Mouse (Mus musculus) limb, embryonic 11.5 days (tissue): ENCODE data around the gene Prkag1. TPM values are rescaled to one million over a fixed set of nuclear protein-coding genes. Genes with fewer than 3 reads are reported as not detected.

Experiments used
- ATAC-seq: fragments of 200-750 bp; cut with Nextera tagmentation; 2 replicates; pipeline ENCODE4 v1.8.0; 2017; ENCODE audit warnings: low read depth; ENCODE audit not compliant: insufficient number of reproducible peaks, low FRiP score, low TSS enrichment
- DNase-seq: peaks from one replicate; pipeline ENCODE4 v3.0.0-alpha.2; 2015; ENCODE audit warnings: low spot score
- H3K27ac ChIP-seq: fragments of 300-500 bp; sonication (generic); replicated peaks from 2 replicates; pipeline ENCODE4 v1.5.1; 2014; ENCODE audit warnings: low read depth, mild to moderate bottlenecking, low read length
- H3K27me3 ChIP-seq: fragments of 300-500 bp; sonication (generic); 2 replicates; pipeline ENCODE4 v1.6.1; 2014; ENCODE audit warnings: mild to moderate bottlenecking, low read length, mixed read lengths; ENCODE audit not compliant: control insufficient read depth, insufficient read depth
- H3K36me3 ChIP-seq: fragments of 300-500 bp; sonication (generic); 2 replicates; pipeline ENCODE4 v1.6.1; 2014; ENCODE audit warnings: mild to moderate bottlenecking, low read length, moderate library complexity, mixed read lengths; ENCODE audit not compliant: control insufficient read depth, insufficient read depth
- H3K4me1 ChIP-seq: fragments of 300-500 bp; sonication (generic); 2 replicates; pipeline ENCODE4 v1.6.1; 2014; ENCODE audit warnings: low read length, mixed read lengths; ENCODE audit not compliant: control insufficient read depth, insufficient read depth
- H3K4me2 ChIP-seq: fragments of 300-500 bp; sonication (generic); 2 replicates; pipeline ENCODE4 v1.6.1; 2014; ENCODE audit warnings: low read depth, mild to moderate bottlenecking, moderate library complexity; ENCODE audit not compliant: severe bottlenecking
- H3K4me3 ChIP-seq: fragments of 300-500 bp; sonication (generic); 2 replicates; pipeline ENCODE4 v1.5.1; 2014; ENCODE audit warnings: low read depth, low read length
- H3K9ac ChIP-seq: fragments of 300-500 bp; sonication (generic); 2 replicates; pipeline ENCODE4 v1.6.1; 2014; ENCODE audit warnings: mild to moderate bottlenecking, low read length
- H3K9me3 ChIP-seq: fragments of 300-500 bp; sonication (generic); 2 replicates; pipeline ENCODE4 v1.6.1; 2016; ENCODE audit warnings: low read length; ENCODE audit not compliant: control insufficient read depth
- WGBS: fragments of 180-500 bp; shearing (Covaris S2); extraction: QIAGEN DNeasy Blood & Tissue Kit; methylation state at CpG from one replicate; pipeline ENCODE4 v1.1.7; 2014; 5-methylcytosine and 5-hydroxymethylcytosine counted together
- polyA plus RNA-seq: library from polyadenylated mRNA; unstranded; fragments of >200 nt; fragmentation: Nextera tagmentation; extraction: Ambion mirVana; gene quantifications from 2 replicates; pipeline ENCODE4 v1.2.1, GENCODE M21; 2014

Gene Prkag1
- polyA plus RNA-seq, 1 experiment from 2014 or later, result 84.6 TPM

GRCm38 (mm10) chr15:98835291-98835690 is 4.0 kb upstream of the Prkag1 start:
- 95% methylated on average over 14 of the region's 14 CpGs for WGBS
- Histone ChIP-seq H3K4me2 (no peak overlapping the region), H3K36me3 (peaks cover 58% of the 10 kb centered on the region), H3K4me3 (no peak overlapping the region), H3K9ac (no peak overlapping the region), H3K9me3 (no peaks in the 10 kb centered on the region), H3K4me1 (no peaks in the 10 kb centered on the region), H3K27ac (no peak overlapping the region), H3K27me3 (no peaks in the 10 kb centered on the region)
- no peak for ATAC-seq
- DNase-seq, result no peak

GRCm38 (mm10) chr15:98834059-98834458 is 2.7 kb upstream of the Prkag1 start:
- Histone ChIP-seq H3K27me3 (no peaks in the 10 kb centered on the region), H3K4me2 (no peak overlapping the region), H3K9me3 (no peaks in the 10 kb centered on the region), H3K4me3 (no peak overlapping the region), H3K27ac (no peak overlapping the region), H3K9ac (no peak overlapping the region), H3K4me1 (0 out of 2 replicates have a peak, but pooled peaks cover 2% of the 10 kb centered on the region), H3K36me3 (peaks cover 47% of the 10 kb centered on the region)
- ATAC-seq, result no peak
- no peak for DNase-seq
- WGBS, result 90% methylated on average over 13 of the region's 13 CpGs

GRCm38 (mm10) chr15:98833281-98833680 is 2.0 kb upstream of the Prkag1 start:
- no peak for DNase-seq
- 89% methylated on average over 11 of the region's 11 CpGs for WGBS
- H3K36me3 ChIP-seq, result peaks cover 43% of the 10 kb centered on the region

GRCm38 (mm10) chr15:98832161-98833058 is 1.1 kb upstream of the Prkag1 start:
- no peak overlapping the region for H3K9ac ChIP-seq
- H3K36me3 ChIP-seq, result peaks cover 36% of the 10 kb centered on the region
- H3K4me2 ChIP-seq, result peak overlapping the region; percentile 52
- ATAC-seq (no peak), DNase-seq (no peak)
- no peaks in the 10 kb centered on the region for H3K9me3 ChIP-seq
- 61% methylated on average over 12 of the region's 12 CpGs for WGBS
- 0 out of 2 replicates have a peak, but pooled peaks cover 2% of the 10 kb centered on the region for H3K4me1 ChIP-seq
- no peak overlapping the region for H3K4me3 ChIP-seq
- no peak overlapping the region for H3K27ac ChIP-seq
- H3K27me3 ChIP-seq, result no peaks in the 10 kb centered on the region

More at GRCm38 (mm10) chr15:98833281-98833680, 2.0 kb upstream of the Prkag1 start:
- Histone ChIP-seq H3K9ac (no peak overlapping the region), H3K4me3 (no peak overlapping the region), H3K4me1 (0 out of 2 replicates have a peak, but pooled peaks cover 2% of the 10 kb centered on the region), H3K27me3 (no peaks in the 10 kb centered on the region), H3K27ac (no peak overlapping the region), H3K9me3 (no peaks in the 10 kb centered on the region), H3K4me2 (no peak overlapping the region)
- ATAC-seq, result no peak

GRCm38 (mm10) chr15:98831684-98832035 is 339 bp upstream of the Prkag1 start:
- DNase-seq (no peak), ATAC-seq (no peak; the same call in 1 of the 2 replicates)
- H3K9ac ChIP-seq, result no peak overlapping the region
- WGBS, result 22% methylated on average over 9 of the region's 9 CpGs
- no peaks in the 10 kb centered on the region for H3K27me3 ChIP-seq
- peak overlapping the region; percentile 70 for H3K27ac ChIP-seq
- no peaks in the 10 kb centered on the region for H3K9me3 ChIP-seq
- peak overlapping the region; percentile 52 for H3K4me2 ChIP-seq
- peak overlapping the region; percentile 74 for H3K4me3 ChIP-seq
- H3K36me3 ChIP-seq, result peaks cover 31% of the 10 kb centered on the region
- 0 out of 2 replicates have a peak, but pooled peaks cover 2% of the 10 kb centered on the region for H3K4me1 ChIP-seq

- no peak overlapping the region for H3K9ac ChIP-seq
- ATAC-seq, result no peak
- H3K4me2 ChIP-seq, result no peak overlapping the region
- no peaks in the 10 kb centered on the region for H3K9me3 ChIP-seq
- 91% methylated on average over 7 of the region's 7 CpGs for WGBS
- peaks cover 6% of the 10 kb centered on the region; the same call in 1 of the 2 replicates for H3K36me3 ChIP-seq
- H3K27ac ChIP-seq, result no peak overlapping the region
- H3K27me3 ChIP-seq, result no peaks in the 10 kb centered on the region
- 0 out of 2 replicates have a peak, but pooled peaks cover 2% of the 10 kb centered on the region for H3K4me1 ChIP-seq
- no peak for DNase-seq
- H3K4me3 ChIP-seq, result no peak overlapping the region
Observed at GRCm38 (mm10) chr15:98827611-98828011, 3.7 kb downstream of the Prkag1 start.

DNA sequence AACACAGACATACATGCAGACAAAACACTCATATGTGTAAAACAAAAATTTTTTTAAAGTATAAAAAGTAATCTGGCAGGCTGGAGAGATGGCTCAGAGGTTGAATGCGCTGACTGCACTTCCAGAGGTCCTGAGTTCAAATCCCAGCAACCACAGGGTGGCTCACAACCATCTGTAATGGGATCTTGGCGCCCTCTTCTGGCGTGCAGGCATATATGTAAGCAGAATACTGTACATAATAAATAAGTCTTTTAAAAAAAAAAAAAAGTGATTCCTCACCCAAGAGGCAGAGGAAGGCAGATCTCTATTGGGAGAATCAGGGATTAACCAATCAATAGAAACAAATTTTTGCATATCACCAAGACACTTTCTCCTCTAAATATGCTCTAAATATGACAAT is 7.9 kb downstream of the Prkag1 start:
- Histone ChIP-seq H3K27me3 (no peaks in the 10 kb centered on the region), H3K9me3 (no peaks in the 10 kb centered on the region), H3K4me2 (no peak overlapping the region), H3K4me1 (no peaks in the 10 kb centered on the region), H3K27ac (no peak overlapping the region), H3K9ac (no peak overlapping the region), H3K4me3 (no peak overlapping the region), H3K36me3 (peaks cover 6% of the 10 kb centered on the region; the same call in 1 of the 2 replicates)
- DNase-seq (no peak), ATAC-seq (no peak)
- 70% methylated on average over 3 of the region's 3 CpGs for WGBS

- DNase-seq (no peak), ATAC-seq (no peak)
- peaks cover 6% of the 10 kb centered on the region; the same call in 1 of the 2 replicates for H3K36me3 ChIP-seq
- H3K4me3 ChIP-seq, result no peak overlapping the region
- no peak overlapping the region for H3K27ac ChIP-seq
- H3K9ac ChIP-seq, result no peak overlapping the region
- no peak overlapping the region for H3K4me2 ChIP-seq
- H3K9me3 ChIP-seq, result no peaks in the 10 kb centered on the region
- 92% methylated on average over 5 of the region's 5 CpGs for WGBS
- H3K27me3 ChIP-seq, result no peaks in the 10 kb centered on the region
- no peaks in the 10 kb centered on the region for H3K4me1 ChIP-seq
Observed at GRCm38 (mm10) chr15:98822147-98822546, 9.2 kb downstream of the Prkag1 start.
